Mouse (Mus musculus): ENCODE results near the gene Srd5a2. TPM values are rescaled to one million over a fixed set of nuclear protein-coding genes. Genes with fewer than 3 reads are reported as not detected.
"Not testable (repeated sequence)": the region's sequence is repeated elsewhere in the genome, so short reads cannot be mapped to it uniquely, and the experiment has no call there.

The Srd5a2 gene
- not detected in 2 replicates for polyA plus RNA-seq (2015; fragmentation: Nextera tagmentation; extraction: Ambion mirVana)

- Histone ChIP-seq H3K36me3 (no peaks in the 10 kb centered on the region), H3K4me1 (peaks cover 15% of the 10 kb centered on the region), H3K9ac (peak within 1 kb of the TSS; percentile 40; the same call in 1 of the 2 replicates), H3K4me3 (peak within 1 kb of the TSS; percentile 40), H3K9me3 (no peaks in the 10 kb centered on the region), H3K27ac (no peak within 1 kb of the TSS), H3K4me2 (peak within 1 kb of the TSS; percentile 59), H3K27me3 (peaks cover 77% of the 10 kb centered on the region)
- ATAC-seq (ENCODE audit: insufficient number of reproducible peaks, insufficient read depth, low FRiP score, low TSS enrichment, low read depth) = peak; percentile 20; the same call in 1 of the 2 replicates
- under 1% methylated on average over 45 of the region's 45 CpGs for WGBS
Observed at GRCm38 (mm10) chr17:74047210-74048082, at the start of gene Srd5a2. Gene Srd5a2, minus strand, starts transcription at chr17:74047916.

GRCm38 (mm10) chr17:74088886-74089678 lies 41.4 kb upstream of the Srd5a2 start:
- Histone ChIP-seq H3K27me3 (no peaks in the 10 kb centered on the region), H3K9ac (no peak overlapping the region), H3K36me3 (no peaks in the 10 kb centered on the region), H3K9me3 (no peaks in the 10 kb centered on the region), H3K4me1 (no peaks in the 10 kb centered on the region), H3K4me2 (no peak overlapping the region), H3K4me3 (no peak overlapping the region), H3K27ac (no peak overlapping the region)
- no peak for ATAC-seq (ENCODE audit: insufficient number of reproducible peaks, insufficient read depth, low FRiP score, low TSS enrichment, low read depth)
- WGBS = 79% methylated on average over 5 of the region's 5 CpGs

- Histone ChIP-seq H3K9me3 (no peaks in the 10 kb centered on the region), H3K27ac (no peak overlapping the region), H3K4me1 (no peaks in the 10 kb centered on the region), H3K4me2 (no peak overlapping the region), H3K27me3 (no peaks in the 10 kb centered on the region), H3K4me3 (no peak overlapping the region), H3K9ac (no peak overlapping the region), H3K36me3 (no peaks in the 10 kb centered on the region)
- 82% methylated on average over 2 of the region's 2 CpGs for WGBS
- no peak for ATAC-seq (ENCODE audit: insufficient number of reproducible peaks, insufficient read depth, low FRiP score, low TSS enrichment, low read depth)
Observed at GRCm38 (mm10) chr17:74088016-74088415, 40.3 kb upstream of the Srd5a2 start.

- H3K4me3 ChIP-seq = no peak overlapping the region
- no peaks in the 10 kb centered on the region for H3K27me3 ChIP-seq
- no peaks in the 10 kb centered on the region for H3K36me3 ChIP-seq
- ATAC-seq (ENCODE audit: insufficient number of reproducible peaks, insufficient read depth, low FRiP score, low TSS enrichment, low read depth) = no peak
- H3K9me3 ChIP-seq = no peaks in the 10 kb centered on the region
- WGBS = 89% methylated on average over 4 of the region's 4 CpGs
- no peak overlapping the region for H3K27ac ChIP-seq
- H3K9ac ChIP-seq = no peak overlapping the region
- no peak overlapping the region for H3K4me2 ChIP-seq
- no peaks in the 10 kb centered on the region for H3K4me1 ChIP-seq
Observed at GRCm38 (mm10) chr17:74083370-74083769, 35.7 kb upstream of the Srd5a2 start.

GRCm38 (mm10) chr17:74080076-74080615 lies 32.4 kb upstream of the Srd5a2 start:
- H3K36me3 ChIP-seq = no peaks in the 10 kb centered on the region
- H3K4me3 ChIP-seq = no peak overlapping the region
- no peaks in the 10 kb centered on the region for H3K9me3 ChIP-seq
- ATAC-seq (ENCODE audit: insufficient number of reproducible peaks, insufficient read depth, low FRiP score, low TSS enrichment, low read depth) = no peak
- H3K9ac ChIP-seq = no peak overlapping the region
- H3K4me1 ChIP-seq = no peaks in the 10 kb centered on the region
- no peaks in the 10 kb centered on the region for H3K27me3 ChIP-seq
- no peak overlapping the region for H3K27ac ChIP-seq
- WGBS = 80% methylated on average over 6 of the region's 6 CpGs
- H3K4me2 ChIP-seq = no peak overlapping the region

GRCm38 (mm10) chr17:74078776-74079495 lies 31.2 kb upstream of the Srd5a2 start:
- Histone ChIP-seq H3K9ac (no peak overlapping the region), H3K27ac (no peak overlapping the region), H3K9me3 (no peaks in the 10 kb centered on the region), H3K4me1 (no peaks in the 10 kb centered on the region), H3K4me2 (no peak overlapping the region), H3K4me3 (no peak overlapping the region), H3K27me3 (no peaks in the 10 kb centered on the region), H3K36me3 (no peaks in the 10 kb centered on the region)
- 83% methylated on average over 13 of the region's 13 CpGs for WGBS
- ATAC-seq (ENCODE audit: insufficient number of reproducible peaks, insufficient read depth, low FRiP score, low TSS enrichment, low read depth) = no peak

GRCm38 (mm10) chr17:74073067-74073466 lies 25.4 kb upstream of the Srd5a2 start:
- not testable (repeated sequence) for H3K4me1 ChIP-seq
- WGBS = 84% methylated on average over 5 of the region's 5 CpGs

GRCm38 (mm10) chr17:74062763-74063162 lies 15.0 kb upstream of the Srd5a2 start:
- ATAC-seq (ENCODE audit: insufficient number of reproducible peaks, insufficient read depth, low FRiP score, low TSS enrichment, low read depth); H3K27ac ChIP-seq; H3K4me3 ChIP-seq; H3K27me3 ChIP-seq; H3K36me3 ChIP-seq; H3K9me3 ChIP-seq; H3K9ac ChIP-seq; H3K4me1 ChIP-seq; H3K4me2 ChIP-seq: not testable (repeated sequence)
- 93% methylated on average over 5 of the region's 5 CpGs for WGBS

More at GRCm38 (mm10) chr17:74073067-74073466, 25.4 kb upstream of the Srd5a2 start:
- H3K4me3 ChIP-seq; H3K9ac ChIP-seq; H3K4me2 ChIP-seq; H3K9me3 ChIP-seq; H3K27ac ChIP-seq; H3K36me3 ChIP-seq; ATAC-seq (ENCODE audit: insufficient number of reproducible peaks, insufficient read depth, low FRiP score, low TSS enrichment, low read depth); H3K27me3 ChIP-seq: not testable (repeated sequence)

GRCm38 (mm10) chr17:74048229-74048816 lies 607 bp upstream of the Srd5a2 start:
- no peaks in the 10 kb centered on the region for H3K9me3 ChIP-seq
- peak overlapping the region; percentile 59 for H3K4me2 ChIP-seq
- no peak overlapping the region for H3K9ac ChIP-seq
- WGBS = 3% methylated on average over 19 of the region's 19 CpGs
- H3K4me1 ChIP-seq = peaks cover 15% of the 10 kb centered on the region
- H3K27me3 ChIP-seq = peaks cover 73% of the 10 kb centered on the region
- no peaks in the 10 kb centered on the region for H3K36me3 ChIP-seq
- ATAC-seq (ENCODE audit: insufficient number of reproducible peaks, insufficient read depth, low FRiP score, low TSS enrichment, low read depth) = no peak
- no peak overlapping the region for H3K27ac ChIP-seq
- H3K4me3 ChIP-seq = peak overlapping the region; percentile 40

GRCm38 (mm10) chr17:74043754-74044153 lies 4.0 kb downstream of the Srd5a2 start:
- peaks cover 54% of the 10 kb centered on the region for H3K27me3 ChIP-seq
- no peak overlapping the region for H3K4me2 ChIP-seq
- H3K27ac ChIP-seq = no peak overlapping the region
- 70% methylated on average over 4 of the region's 4 CpGs for WGBS
- H3K36me3 ChIP-seq = no peaks in the 10 kb centered on the region
- H3K4me3 ChIP-seq = no peak overlapping the region
- H3K9ac ChIP-seq = no peak overlapping the region
- H3K4me1 ChIP-seq = peaks cover 15% of the 10 kb centered on the region
- H3K9me3 ChIP-seq = no peaks in the 10 kb centered on the region
- no peak for ATAC-seq (ENCODE audit: insufficient number of reproducible peaks, insufficient read depth, low FRiP score, low TSS enrichment, low read depth)
